Mouse (Mus musculus) adipocyte (in vitro differentiated cells): ENCODE results near the gene Prm2.

Experiments used
- DNase-seq: peaks from one replicate; pipeline ENCODE4 v3.0.0-alpha.2; 2016; ENCODE audit warnings: low spot score

Gene Prm2

DNA sequence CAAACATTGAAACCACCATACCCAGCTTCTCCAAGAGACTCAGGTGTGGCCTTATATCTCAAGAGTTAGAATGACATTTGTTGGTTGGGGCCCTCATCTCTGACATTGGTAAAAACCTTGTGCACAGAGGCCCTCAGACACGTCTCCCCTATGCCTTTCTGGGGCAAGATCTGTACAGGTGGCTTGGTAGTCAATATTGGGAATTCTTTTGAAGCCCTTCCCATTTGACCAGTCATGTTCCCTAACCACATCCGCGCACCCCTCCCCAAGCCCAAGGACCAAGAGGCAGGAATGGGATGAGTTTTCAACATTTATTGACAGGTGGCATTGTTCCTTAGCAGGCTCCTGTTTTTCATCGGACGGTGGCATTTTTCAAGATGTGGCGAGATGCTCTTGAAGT lies at the start of gene Prm2:
Prm2 (minus strand) TSS at position 101 of the 400 bp plus-strand sequence.
- no peak for DNase-seq

DNA sequence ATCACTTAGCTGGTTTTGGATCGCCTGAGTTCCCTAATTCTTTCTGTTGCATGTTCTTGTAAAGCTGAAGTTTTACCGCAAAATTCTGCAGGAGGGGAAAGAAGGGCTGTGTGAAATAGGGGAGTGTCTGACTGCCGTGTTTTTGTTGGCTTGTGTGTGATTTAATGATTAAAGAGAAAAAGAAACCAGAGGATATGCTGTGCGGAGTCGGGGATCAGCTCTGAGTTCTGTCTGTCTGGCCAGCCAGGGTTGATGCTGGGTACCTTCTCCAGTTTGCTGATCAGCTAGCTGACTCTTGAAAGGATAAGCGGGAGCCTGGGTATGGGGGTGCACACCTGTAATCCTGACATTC lies 48.4 kb upstream of the Prm2 start:
- DNase-seq: no peak

DNA sequence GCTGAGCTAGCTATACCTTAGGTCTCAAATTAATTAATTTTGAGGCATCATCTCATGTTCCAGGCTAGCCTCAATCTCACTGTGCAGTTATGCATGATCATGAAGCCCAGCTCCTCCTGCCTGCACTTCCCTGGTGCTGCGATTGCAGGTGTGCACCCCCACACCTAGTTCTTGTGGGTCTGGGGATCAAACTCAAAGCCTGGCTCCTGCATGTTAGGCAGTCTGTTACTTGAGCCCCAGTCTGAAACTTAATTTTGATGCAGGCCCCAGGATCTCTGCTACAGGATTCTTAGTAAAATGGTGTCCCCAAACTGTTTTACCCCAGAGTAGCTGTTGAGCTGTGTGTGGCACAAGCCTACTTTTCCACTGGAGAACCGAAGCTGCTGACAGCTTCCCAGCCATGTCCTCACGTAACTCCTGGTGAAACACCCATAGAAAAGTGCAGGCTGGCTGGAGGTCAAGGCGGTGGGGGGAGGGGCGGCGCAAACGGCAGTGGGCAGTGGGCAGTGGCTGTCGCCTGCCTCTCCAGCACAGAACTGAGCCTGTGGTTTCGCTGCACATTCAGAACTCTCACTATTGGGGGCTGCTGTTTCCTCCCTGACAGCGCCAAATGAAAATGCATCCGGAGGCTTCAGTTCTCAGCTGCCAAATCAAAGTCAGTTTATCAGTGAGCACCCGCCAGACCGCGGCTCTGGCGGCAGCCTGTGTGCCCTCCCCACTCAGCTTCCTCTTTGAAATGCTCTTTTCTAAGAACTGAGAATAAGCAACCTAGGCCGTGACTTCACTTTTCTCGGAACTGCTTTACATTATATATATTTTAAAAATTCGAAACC lies 47.8 kb upstream of the Prm2 start:
- DNase-seq: peak; percentile 59

DNA sequence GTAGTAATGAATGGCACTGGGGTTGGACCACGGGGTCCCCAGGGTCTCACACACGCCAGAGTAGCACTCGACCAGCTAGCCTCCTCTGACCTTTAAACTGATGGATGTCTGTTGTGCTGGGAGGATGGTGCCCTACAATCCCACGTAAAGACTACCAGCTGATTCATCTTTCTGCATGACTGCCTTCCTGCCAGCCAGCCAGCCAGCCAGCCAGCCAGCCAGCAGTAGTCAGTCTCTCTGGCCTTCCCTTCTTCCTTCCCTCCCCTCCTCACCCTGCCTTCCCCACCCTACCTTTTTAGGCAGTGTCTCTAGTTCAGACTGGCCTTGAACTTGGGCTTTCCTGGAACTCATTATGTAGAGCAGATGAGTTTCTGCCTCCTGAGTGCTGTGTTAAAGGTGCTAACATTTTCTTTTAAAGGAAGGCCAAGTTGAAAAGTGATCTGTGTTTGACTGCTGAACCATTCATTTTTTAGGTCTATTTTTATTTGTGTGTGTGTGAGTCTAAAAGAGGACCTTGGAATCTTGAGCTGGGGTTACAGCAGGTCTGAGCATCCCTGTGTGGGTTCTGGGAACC lies 46.4 kb upstream of the Prm2 start:
- DNase-seq: no peak

DNA sequence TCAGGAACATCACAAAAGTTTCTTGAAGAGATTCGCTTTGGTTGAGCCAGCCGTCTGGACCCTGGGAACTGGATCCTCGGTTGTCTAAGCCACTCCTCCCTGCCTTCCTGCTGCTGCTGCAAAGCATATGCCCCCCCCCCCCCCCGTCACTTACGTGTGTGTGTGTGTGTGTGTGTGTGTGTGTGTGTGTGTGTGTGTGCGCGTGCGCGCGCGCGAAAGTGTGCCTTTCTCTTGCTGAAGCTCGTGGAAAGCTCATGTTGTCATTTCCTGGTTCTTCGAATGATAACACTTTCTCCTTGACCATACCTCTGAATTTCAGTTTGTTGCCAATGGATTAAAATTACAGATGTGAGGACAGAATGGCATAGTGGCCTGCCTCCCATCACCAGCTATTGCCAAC lies 44.1 kb upstream of the Prm2 start:
- no peak for DNase-seq

DNA sequence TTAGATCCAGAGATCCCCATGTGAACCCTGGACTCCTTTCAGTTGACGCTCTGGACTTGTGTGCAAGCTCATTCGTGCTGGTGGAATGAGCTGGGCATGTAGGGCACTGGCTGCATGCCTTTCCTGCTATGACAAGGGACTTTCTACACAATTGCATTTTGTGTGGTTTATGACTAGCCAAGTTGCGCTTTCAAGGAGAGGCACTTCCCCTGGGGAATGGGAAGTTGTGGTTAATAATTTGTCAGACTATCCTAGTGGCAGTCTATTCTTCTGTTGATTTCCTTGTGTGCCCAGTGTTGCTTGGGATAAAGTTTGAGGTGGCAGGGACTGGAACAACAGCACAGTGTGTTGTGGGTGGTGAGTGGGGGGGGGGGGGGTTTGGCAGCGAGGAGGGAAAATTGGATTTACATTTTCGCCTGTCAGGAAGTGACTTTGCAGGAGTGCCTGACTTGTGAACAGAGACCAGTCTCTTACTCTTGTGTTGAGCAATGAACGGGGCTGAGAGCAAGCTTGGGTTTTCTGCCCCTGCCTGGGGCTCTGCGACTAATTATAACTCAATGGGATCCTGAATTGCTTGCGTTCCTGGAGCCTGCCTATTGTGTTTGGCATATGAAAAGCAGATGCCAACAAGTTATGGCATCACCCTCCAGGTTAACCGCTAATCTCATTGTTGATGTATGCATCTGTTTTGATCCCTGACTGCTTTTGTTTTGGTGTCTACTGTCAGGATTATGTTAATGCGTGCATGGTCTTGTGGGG lies 42.7 kb upstream of the Prm2 start:
- DNase-seq: peak; percentile 68

DNA sequence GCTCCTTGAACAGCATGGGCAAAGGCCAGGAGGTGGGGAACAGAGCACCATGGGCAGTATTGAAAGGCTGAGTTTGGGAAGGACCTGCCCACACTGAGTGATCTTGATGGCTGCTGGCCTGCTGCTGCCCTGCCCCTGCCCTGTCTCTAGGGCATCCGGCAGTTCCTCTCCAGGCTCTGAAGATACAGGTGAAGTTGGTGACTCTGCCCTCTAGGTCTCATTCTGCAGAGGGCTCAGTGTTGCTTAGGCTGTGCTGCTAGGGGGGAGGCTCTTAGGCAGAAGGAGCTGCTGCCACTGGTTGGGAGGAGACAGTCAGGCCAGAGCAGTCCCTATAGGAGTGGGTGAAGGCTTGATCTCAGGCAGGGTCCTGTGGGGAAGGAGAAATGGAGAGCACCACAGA lies 42.0 kb upstream of the Prm2 start:
- DNase-seq: no peak

DNA sequence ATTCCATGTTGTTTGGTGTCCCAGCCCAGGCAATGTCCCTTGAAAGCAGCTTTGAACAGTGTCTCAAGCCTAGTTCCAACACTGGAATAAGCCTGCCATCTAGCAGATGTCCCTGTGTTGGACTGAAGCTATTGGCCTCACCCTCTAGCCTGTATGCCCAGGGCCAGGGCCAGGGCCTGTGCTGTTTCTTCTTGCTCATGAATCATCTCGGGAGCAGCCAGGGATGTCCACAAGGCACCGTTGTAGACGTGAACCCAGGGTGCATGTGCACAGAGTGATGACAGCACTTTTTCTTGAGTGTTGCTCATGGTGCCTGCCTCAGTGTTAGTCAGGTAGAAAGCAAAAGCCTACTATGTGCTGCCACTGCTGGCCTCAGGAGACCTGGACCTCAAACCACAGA lies 41.3 kb upstream of the Prm2 start:
- peak; percentile 50 for DNase-seq

DNA sequence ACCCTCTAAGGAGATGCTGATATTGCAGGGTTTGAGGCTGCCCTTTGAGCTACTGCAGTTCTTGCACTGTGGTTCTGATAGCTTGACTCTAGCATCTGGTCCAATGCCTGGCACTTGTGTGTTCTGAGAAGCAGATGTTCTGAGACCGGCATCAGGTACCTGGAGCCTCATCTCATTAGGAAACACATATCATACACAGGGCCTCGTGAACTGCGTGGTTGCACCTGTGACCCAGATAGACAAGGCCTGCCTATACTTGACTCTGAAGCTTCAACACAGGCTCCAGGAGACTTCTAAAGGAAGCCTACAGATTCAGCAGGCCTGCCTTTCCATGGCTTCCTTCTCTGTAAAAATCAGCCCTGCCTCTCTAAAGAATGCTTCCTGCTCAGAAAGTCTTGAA lies 40.5 kb upstream of the Prm2 start:
- no peak for DNase-seq

DNA sequence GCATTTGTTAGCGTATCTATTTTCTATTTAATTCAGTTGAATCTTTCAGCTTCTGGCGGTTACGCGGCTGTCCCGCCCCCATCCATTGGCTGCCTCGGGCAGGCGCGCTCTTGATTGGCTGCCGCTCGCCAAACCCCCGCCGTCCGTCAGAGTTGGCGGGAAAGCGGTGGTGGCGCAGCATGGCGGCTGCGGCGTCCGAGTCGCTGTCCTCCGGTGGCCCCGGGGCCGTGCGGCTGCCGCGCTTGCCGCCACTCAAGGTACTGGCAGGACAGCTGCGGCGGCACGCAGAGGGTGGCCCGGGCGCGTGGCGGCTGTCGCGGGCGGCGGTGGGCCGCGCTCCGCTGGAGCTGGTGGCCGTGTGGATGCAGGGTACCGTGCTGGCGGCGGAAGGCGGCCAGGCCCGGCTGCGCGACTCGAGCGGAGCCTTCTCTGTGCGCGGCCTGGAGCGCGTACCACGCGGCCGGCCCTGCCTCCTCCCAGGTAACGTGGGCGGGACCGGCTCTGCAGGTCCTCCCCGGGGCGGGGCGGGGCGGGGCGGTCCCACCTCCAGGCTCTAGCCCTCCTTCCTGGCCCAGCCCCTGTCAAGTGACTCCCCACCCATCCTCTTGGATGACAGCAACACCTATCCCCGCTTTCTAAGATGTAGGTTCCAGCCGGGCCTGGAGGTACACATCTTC lies 39.1 kb upstream of the Prm2 start, which contains the start of gene Rmi2:
Rmi2 (plus strand) TSS at position 149 of the 677 bp plus-strand sequence.
- peak; percentile 78 for DNase-seq

DNA sequence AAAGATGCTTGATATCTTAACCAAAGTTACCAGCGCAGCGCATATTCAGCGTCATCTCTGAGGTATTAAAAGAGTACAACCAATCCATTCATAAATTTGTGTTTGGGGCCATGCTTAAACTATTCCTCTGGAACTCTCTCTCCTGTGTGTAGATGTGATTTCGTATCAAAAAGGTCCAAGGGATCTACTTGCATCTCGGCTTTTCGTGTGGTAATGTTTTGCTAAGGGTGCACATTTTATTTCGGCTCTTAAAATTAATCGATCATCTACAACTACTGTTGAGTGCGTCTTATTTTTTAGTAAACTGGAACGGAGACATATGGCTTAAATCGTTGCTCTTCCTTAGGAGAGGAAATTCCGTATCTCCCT lies 38.6 kb upstream of the Prm2 start:
- no peak for DNase-seq

DNA sequence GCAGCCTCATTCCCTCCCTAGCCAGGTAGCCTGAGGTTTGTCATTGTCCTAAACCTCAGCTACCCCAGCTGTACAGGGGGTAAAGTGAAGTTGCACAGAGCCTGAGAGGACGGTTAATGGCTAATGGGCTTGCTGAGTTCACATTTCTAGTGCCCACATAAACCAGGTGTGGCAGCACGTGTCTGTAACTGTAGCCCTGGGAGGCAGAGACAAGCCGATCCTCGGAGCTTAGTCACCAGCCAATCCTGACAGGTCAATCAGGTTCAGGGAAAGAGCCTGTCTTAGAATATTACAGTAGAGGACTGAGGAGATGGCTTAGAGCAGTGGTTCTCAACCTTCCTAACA lies 32.5 kb upstream of the Prm2 start:
- no peak for DNase-seq

DNA sequence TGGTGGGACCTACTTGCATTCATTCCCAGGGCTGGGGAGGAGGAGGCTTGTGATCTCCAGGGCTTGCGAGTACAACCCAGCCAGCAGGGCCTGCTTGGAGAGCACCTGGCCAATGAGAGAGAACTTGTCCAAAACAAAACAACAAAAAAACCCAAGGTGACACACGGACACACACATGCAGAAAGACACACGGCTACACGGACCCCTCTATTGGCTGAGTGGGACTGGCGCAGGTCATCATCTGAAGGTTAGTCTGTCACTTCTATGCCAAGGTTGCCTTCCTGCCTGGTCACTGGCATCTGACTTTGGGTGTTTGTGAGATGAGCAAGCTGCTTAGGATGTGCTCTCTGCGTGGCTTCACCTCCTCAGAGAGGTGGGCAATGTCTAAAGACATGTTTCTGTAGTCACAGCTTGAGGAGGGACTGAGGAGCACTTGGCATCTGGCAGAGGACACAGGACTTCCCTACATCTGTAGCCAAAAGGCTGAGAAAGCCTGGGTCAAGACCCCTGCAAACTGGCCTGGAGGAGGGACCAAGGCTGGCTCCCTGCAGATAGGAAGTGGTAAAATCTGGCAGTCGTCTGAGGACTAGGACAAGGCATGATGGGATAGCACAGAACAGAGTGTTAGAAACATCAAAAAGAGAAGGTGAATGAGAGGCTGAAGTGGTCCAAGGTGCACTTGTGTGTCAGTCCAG lies 32.0 kb upstream of the Prm2 start:
- DNase-seq: no peak

DNA sequence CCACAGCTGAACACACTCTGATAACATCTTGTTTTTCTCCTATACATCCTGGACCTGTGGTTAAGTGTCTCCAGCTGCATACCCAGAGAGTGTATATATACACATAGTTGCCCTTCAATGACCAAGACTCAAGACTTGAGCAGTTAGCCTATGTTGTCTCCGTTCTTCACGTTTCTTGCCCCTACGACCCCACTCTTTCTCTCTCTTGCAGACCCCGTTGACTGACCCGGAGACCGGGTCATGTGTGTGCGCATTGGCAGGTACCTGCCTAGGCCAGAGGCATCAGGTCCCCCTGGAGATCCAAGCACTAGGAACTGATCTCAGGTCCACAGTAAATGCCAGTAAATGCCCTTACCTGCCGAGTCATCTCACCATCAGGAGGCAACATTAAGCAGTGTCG lies 31.3 kb upstream of the Prm2 start:
- no peak for DNase-seq

DNA sequence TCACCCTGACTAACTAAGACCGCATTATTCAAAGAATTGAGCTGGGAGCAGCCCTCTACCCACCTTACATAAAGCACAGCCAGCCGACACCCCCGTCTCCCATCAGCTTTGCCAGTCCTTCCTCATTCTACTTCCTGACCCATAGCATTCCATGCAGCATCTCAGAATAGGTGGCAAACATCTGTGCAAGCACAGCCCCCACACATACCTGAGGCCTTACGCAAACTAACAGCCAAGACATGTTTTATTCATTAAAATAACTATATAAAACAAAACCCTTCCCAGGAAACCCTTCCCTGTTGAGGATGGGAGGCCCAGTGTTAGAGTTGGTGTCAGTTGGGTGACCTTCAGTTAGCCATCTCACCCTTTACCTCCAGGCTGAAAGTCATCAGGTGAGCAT lies 29.9 kb upstream of the Prm2 start:
- no peak for DNase-seq

DNA sequence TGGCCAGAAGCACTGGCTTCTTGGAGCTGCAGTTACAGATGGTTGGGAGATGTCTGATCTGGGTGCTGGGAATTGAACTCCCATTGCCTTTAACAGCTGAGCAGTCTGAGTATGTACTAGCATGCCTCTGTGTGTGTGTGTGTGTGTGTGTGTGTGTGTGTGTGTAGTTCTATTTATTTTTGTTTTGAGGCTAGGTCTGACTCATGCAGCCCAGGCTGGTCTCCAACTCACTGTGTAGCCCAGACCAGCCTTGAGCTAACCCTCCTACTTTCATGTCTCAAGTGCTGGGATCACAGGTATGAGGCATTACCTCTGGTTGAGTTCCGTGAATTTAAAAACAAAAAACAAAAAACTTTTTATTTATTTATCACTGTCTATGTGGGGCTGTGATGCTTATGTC lies 28.6 kb upstream of the Prm2 start:
- no peak for DNase-seq

DNA sequence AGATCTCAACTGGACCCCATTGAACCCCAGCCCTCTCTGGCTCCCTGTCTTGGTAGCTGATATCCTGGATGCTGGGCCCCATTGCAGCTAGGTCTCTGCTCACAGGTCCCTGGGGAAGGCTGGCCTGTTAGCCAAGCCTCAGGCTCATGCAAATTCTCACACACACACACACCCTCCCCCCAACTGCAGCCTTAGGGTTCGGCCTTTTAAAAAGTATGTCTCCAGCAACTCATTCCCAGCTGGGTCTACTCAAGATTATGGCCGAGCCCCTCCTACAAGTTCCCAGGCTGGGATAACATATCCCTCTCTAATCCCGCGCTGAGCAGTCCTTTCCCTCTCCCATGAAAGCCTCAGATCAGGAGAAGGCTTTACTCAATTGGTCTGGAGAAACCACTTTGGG lies 25.5 kb upstream of the Prm2 start:
- DNase-seq: no peak

DNA sequence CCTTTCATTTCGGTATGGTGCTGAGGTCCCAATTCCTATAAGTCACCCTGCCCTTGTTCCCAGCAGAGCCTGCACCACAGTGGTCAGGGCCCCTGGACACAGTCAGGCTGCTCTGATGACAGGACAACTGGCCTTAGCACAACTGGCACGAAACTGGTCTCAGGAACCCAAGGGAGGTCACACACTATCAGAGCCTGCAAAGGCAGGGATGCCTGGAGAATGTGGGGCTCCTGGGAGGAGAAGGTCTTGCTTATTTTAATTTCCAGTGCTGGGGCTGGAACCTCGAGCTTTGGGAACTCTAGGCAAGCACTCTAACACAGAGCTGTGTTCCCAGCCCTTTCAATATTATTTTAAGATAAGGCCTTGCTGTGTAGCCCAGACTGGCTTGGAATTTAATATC lies 24.0 kb upstream of the Prm2 start:
- DNase-seq: no peak

DNA sequence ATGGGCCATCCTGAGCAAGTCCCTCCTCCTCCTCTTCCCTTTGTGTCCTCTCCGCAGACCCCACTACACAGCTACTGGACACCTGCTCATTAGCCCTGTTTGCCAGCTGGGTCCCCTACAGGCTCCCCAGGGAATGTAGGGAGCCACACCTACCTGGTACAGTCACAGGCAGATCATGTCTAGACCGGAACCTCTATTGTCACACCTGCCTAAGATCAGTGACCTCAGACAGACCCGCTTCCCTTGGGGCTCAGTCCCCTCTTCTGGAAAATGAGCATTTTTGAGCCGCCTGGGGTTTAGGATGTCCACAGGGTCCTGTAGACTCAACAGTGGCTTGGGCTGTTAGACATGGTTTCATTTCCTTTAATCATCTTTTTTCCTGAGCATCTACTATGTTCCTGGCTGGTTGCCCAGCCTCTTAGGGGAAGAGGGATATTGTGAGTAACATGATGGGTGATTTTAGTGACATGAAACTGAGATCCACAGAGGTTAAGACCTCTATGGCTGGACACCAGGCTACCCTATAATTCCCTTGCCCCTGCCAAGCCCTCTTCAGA lies 22.7 kb upstream of the Prm2 start:
- DNase-seq: no peak

DNA sequence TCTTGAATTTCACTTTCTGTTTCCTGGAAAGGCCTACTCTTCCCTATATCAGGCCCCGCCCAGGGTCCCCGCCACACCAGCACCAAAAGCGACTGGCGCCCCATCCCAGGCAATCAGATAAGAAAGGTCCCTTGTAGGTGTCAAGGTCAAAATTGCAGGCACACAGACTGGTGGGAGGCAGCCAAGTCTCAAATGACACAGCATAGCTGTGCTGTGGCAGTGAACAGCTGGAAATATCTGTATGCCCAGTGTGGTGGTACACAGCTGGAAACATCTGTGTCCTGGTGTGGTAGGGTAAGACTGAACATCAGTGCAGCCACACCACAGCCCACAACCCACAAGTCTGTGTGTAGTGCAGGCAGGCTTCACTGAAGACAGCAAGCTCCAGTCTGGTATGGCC lies 18.9 kb upstream of the Prm2 start:
- no peak for DNase-seq

DNA sequence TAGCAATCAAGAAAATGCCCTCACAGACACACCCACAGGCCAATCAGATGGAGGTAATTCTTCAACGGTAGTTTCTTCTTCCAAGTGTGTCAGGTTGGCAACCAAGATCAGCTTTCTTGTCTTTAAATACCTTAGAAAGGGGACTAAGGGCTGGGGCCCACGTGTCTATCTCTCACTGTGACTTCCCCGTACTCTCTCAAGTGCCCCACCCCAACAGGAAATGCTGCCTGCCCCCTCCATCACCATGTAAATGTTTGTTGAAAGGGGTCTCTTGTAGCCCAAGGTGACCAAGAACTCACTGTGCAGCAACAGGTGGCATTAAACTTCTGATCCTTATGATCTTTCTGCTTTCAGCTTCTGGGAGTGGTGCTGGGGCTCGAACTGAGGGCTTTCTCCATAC lies 17.8 kb upstream of the Prm2 start:
- DNase-seq: no peak

DNA sequence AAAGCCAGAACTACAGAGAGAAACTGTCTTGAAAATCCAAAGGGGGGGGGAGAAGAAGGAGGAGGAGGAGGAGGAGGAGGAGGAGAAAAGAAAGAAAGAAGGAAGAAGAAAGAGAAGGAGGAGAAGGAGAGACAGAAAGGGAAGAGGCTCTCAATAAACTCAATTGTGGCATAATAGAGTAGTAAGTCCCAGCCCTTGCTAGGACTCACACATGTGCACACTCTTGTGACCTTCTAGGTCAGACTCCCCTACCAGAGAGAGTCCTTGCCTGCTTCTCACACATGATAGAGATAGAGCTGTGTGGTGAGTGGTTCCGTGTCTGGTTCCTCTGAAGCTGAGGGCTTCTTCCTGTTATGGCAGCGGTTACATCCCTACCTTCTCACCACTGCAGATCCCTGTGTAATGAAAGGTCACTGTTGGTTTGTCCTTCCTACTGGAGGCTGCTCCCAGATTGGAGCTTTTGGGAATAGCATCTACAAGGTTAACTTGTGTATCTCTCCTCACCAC lies 17.0 kb upstream of the Prm2 start, which contains the start of gene Gm11172:
Gm11172 (plus strand) TSS at position 51 of the 507 bp plus-strand sequence.
- no peak for DNase-seq
